Mouse (Mus musculus): ENCODE results near the gene Atp2b2.

DNA sequence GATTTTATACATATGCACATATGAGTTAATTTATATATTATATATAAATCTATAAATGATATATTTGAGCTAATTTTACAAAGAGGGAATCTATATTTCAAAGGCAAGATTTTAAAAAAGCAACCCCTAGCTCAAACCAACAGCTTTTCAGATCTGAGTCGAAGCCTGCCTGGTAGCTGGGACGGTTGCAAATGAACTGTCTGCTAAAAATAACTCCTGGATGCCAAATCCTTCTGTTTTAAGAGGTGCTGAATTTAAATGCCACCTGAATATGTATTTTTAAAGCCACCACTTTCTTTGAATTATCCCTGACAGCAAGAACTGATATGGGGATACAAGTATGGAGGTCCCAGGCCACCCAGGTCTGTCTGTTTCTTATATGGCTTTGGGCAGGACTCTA is 193.8 kb downstream of the Atp2b2 start:
- no peak for TF ChIP-seq POLR2A (IDR thresholded peaks at IDR 0.05; ENCODE audit: borderline replicate concordance, low read depth, low read length)
- TF ChIP-seq CTCF (IDR thresholded peaks at IDR 0.05; ENCODE audit: low read depth, low read length), result no peak

Measured in bone marrow macrophage, adult 2 months (primary cell).